Mouse (Mus musculus) heart, embryonic 12.5 days (tissue): ENCODE results near the gene Hid1. TPM values are rescaled to one million over a fixed set of nuclear protein-coding genes. Genes with fewer than 3 reads are reported as not detected.

Experiments
- ATAC-seq: fragments of 200-750 bp; cut with Nextera tagmentation; 2 replicates; pipeline ENCODE4 v1.8.0; 2017; ENCODE audit warnings: moderate TSS enrichment, moderate library complexity; ENCODE audit not compliant: insufficient number of reproducible peaks, low FRiP score
- H3K27ac ChIP-seq: fragments of 300-500 bp; sonication (generic); 2 replicates; pipeline ENCODE4 v1.5.1; 2016; ENCODE audit warnings: mild to moderate bottlenecking, moderate library complexity; ENCODE audit not compliant: poor library complexity, severe bottlenecking
- H3K27me3 ChIP-seq: fragments of 300-500 bp; sonication (generic); replicated peaks from 2 replicates; pipeline ENCODE4 v1.6.1; 2016; ENCODE audit warnings: mild to moderate bottlenecking, moderate library complexity
- H3K36me3 ChIP-seq: fragments of 300-500 bp; sonication (generic); 2 replicates; pipeline ENCODE4 v1.6.1; 2016; ENCODE audit warnings: mild to moderate bottlenecking, moderate library complexity
- H3K4me1 ChIP-seq: fragments of 300-500 bp; sonication (generic); replicated peaks from 2 replicates; pipeline ENCODE4 v1.6.1; 2016; ENCODE audit warnings: mild to moderate bottlenecking
- H3K4me2 ChIP-seq: fragments of 300-500 bp; sonication (generic); 2 replicates; pipeline ENCODE4 v1.6.1; 2016; ENCODE audit warnings: mild to moderate bottlenecking, moderate library complexity
- H3K4me3 ChIP-seq: fragments of 300-500 bp; sonication (generic); 2 replicates; pipeline ENCODE4 v1.5.1; 2016; ENCODE audit warnings: mild to moderate bottlenecking
- H3K9ac ChIP-seq: fragments of 300-500 bp; sonication (generic); 2 replicates; pipeline ENCODE4 v1.6.1; 2016; ENCODE audit warnings: mild to moderate bottlenecking, moderate library complexity
- H3K9me3 ChIP-seq: fragments of 300-500 bp; sonication (generic); replicated peaks from 2 replicates; pipeline ENCODE4 v1.6.1; 2016; ENCODE audit warnings: mild to moderate bottlenecking, moderate library complexity
- WGBS: fragments of 180-500 bp; shearing (Covaris S2); methylation state at CpG from one replicate; pipeline ENCODE4 v1.1.7; 2016; 5-methylcytosine and 5-hydroxymethylcytosine counted together
- polyA plus RNA-seq: library from polyadenylated mRNA; unstranded; fragments of >200 nt; fragmentation: Nextera tagmentation; extraction: Ambion mirVana; gene quantifications from 2 replicates; pipeline ENCODE4 v1.2.1, GENCODE M21; 2016

Gene Hid1
- polyA plus RNA-seq, 1 experiment from 2014 or later: 6.0 TPM

DNA sequence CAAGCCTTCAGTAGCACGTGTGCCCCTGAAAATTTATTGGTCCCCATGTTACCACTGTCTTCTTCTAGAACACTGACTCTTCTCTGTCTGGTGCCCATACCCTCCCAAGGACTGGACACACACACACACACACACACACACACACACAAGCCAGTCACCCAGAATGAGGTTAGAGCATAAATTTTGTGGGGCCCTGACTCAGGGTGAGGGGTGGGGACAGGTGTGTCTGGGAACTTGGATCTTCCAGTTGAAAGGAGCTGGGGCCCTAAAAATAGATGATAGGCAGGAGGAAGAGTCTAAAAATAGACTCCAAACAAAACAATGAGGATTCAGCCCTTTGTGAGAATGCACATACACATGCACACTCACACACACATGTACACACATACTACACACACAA, 58.8 kb downstream of the Hid1 start:
- H3K4me3 ChIP-seq: no peak overlapping the region
- 67% methylated on average over 1 of the region's 1 CpGs for WGBS
- H3K9me3 ChIP-seq: no peaks in the 10 kb centered on the region
- no peak overlapping the region for H3K4me2 ChIP-seq
- no peak overlapping the region for H3K27ac ChIP-seq
- peaks cover 15% of the 10 kb centered on the region for H3K4me1 ChIP-seq
- no peak for ATAC-seq
- H3K36me3 ChIP-seq: no peaks in the 10 kb centered on the region
- peaks cover 52% of the 10 kb centered on the region for H3K27me3 ChIP-seq
- H3K9ac ChIP-seq: no peak overlapping the region

DNA sequence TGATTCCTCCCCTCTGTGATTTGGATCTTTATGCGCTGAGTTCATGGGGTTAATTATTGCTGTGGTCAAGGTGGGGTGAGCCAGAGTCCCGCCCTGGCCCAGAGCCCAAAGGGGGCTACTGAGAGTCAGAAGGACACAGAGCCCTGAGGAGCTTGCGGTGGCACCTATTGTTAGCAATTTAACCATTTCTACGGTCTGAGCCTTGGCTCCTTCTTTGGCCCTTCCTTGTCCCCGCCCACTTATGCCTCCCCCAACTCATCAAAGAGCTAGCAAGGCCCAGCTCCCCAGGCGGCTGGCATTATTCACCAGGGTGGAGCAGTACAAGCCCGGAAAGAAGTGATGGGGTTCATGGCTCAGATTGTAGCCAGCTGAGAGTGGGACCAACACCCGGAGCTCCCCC, 60.7 kb downstream of the Hid1 start, which contains the start of gene Otop2:
Otop2 (plus strand) TSS at position 301 of the 400 bp plus-strand sequence.
- peaks cover 15% of the 10 kb centered on the region for H3K4me1 ChIP-seq
- ATAC-seq: no peak
- H3K9me3 ChIP-seq: no peaks in the 10 kb centered on the region
- no peaks in the 10 kb centered on the region for H3K36me3 ChIP-seq
- WGBS: 34% methylated on average over 8 of the region's 8 CpGs
- H3K27ac ChIP-seq: no peak within 1 kb of the TSS
- H3K4me3 ChIP-seq: no peak within 1 kb of the TSS
- no peak within 1 kb of the TSS for H3K9ac ChIP-seq
- H3K4me2 ChIP-seq: no peak within 1 kb of the TSS
- peaks cover 33% of the 10 kb centered on the region for H3K27me3 ChIP-seq

DNA sequence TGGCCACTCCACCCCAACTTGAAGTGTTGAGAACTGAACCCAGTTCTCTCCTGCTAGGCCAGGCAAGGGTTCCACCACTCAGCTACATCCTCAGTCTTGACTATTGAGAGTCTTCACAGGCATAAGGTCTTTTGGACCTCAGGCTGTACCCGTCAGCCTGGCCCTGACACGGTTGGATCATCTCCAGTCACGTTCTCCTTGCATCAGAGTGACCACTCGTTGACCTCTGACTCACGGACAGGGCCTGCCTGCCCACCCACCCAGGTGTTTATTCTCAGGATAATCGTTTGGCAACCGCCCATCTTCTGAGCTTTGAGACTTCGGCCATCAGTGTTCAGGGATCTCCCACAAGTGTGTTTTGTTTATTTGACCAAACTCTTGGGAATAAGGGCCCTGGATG, 64.4 kb downstream of the Hid1 start:
- H3K27me3 ChIP-seq: peaks cover 36% of the 10 kb centered on the region
- no peak overlapping the region for H3K9ac ChIP-seq
- no peak for ATAC-seq
- peaks cover under 1% of the 10 kb centered on the region for H3K4me1 ChIP-seq
- 0 out of 2 replicates have a peak, but pooled peaks cover 4% of the 10 kb centered on the region for H3K9me3 ChIP-seq
- H3K4me2 ChIP-seq: no peak overlapping the region
- H3K27ac ChIP-seq: no peak overlapping the region
- H3K4me3 ChIP-seq: no peak overlapping the region
- WGBS: 57% methylated on average over 8 of the region's 8 CpGs
- H3K36me3 ChIP-seq: no peaks in the 10 kb centered on the region

DNA sequence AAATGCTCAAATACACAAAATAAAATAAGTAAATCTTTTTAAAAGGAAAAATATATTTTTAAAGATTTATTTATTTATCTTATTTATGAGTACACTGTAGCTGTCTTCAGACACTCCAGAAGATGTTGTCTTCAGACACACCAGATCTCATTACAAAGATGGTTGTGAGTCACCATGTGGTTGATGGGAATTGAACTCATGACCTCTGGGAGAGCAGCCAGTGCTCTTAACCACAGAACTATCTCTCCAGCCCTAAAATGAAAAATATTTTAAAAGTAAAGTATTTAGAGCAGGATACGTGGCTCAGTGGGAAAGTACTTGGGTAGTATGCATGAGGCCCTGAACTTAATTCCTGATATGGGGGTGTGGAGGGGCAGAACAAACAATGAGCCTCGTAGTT, 66.2 kb downstream of the Hid1 start:
- 78% methylated on average over 2 of the region's 2 CpGs for WGBS
- Histone ChIP-seq H3K27ac (no peak overlapping the region), H3K36me3 (no peaks in the 10 kb centered on the region), H3K27me3 (peaks cover 40% of the 10 kb centered on the region), H3K9ac (no peak overlapping the region), H3K4me2 (no peak overlapping the region), H3K4me1 (peaks cover 8% of the 10 kb centered on the region; the same call in 1 of the 2 replicates), H3K9me3 (0 out of 2 replicates have a peak, but pooled peaks cover 4% of the 10 kb centered on the region), H3K4me3 (no peak overlapping the region)
- ATAC-seq: no peak

DNA sequence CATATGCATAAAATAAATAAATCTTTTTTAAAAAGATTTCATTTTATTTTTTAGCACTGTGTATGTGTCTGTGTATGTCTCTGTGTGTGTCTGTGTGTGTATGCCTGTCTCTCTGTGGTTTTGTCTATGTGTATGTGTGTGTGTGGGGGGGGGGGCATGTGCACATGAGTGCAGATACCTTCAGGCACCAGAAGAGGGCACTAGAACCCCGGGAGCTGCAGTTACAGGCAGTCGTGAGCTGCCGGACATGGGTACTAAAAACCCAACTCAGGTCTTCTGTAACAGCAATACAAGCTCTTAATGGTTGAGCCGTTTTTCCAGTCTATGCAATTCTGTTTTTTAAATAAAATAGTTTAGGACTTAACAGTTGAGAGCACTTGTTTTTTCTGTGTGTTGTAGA, 66.8 kb downstream of the Hid1 start:
- no peak overlapping the region for H3K4me3 ChIP-seq
- H3K27ac ChIP-seq: no peak overlapping the region
- 84% methylated on average over 4 of the region's 4 CpGs for WGBS
- ATAC-seq: no peak
- H3K9ac ChIP-seq: no peak overlapping the region
- no peaks in the 10 kb centered on the region for H3K36me3 ChIP-seq
- peaks cover 8% of the 10 kb centered on the region; the same call in 1 of the 2 replicates for H3K4me1 ChIP-seq
- peaks cover 46% of the 10 kb centered on the region for H3K27me3 ChIP-seq
- 0 out of 2 replicates have a peak, but pooled peaks cover 4% of the 10 kb centered on the region for H3K9me3 ChIP-seq
- H3K4me2 ChIP-seq: no peak overlapping the region

DNA sequence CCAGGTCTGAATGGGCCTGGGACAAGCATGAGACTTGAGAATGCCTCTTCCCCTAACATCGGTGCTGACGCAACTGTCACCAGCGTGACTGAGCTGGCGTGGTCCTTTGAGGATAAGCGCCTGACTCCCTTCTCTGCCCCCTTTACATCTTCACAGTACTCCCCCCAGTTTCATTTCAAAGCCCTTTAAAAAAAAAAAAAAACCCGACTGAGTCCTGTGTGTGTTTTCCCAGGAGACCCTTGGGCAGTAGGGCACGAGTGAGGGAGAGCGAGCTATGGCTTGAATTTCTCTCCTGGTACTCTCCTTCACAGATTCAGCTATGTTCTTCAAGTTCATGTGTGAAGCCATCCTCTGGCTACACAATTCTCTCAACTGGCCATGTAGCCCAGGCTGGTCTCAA, 69.4 kb downstream of the Hid1 start:
- Histone ChIP-seq H3K27me3 (peaks cover 43% of the 10 kb centered on the region), H3K36me3 (no peaks in the 10 kb centered on the region), H3K4me1 (peaks cover 8% of the 10 kb centered on the region; the same call in 1 of the 2 replicates), H3K27ac (no peak overlapping the region), H3K9ac (no peak overlapping the region), H3K9me3 (0 out of 2 replicates have a peak, but pooled peaks cover 4% of the 10 kb centered on the region), H3K4me2 (0 out of 2 replicates have a peak overlapping the region, but pooled peaks have one; percentile 80), H3K4me3 (no peak overlapping the region)
- no peak for ATAC-seq
- 61% methylated on average over 8 of the region's 8 CpGs for WGBS

Other genes with a start within 250 kb of the Hid1 start
- gene Cd300lf, start 233.8 kb downstream of the Hid1 start, polyA plus RNA-seq: 0.09 and 0.10 TPM in 2 replicates
- gene Slc9a3r1, start 204.4 kb downstream of the Hid1 start, polyA plus RNA-seq: 21.0 and 22.2 TPM in 2 replicates
- gene Tmem104, start 180.3 kb downstream of the Hid1 start, polyA plus RNA-seq: 8.4 TPM in 2 replicates
- gene Nat9, start 179.9 kb downstream of the Hid1 start, polyA plus RNA-seq: 13.1 and 13.3 TPM in 2 replicates
- gene Grin2c, start 100.5 kb downstream of the Hid1 start, polyA plus RNA-seq: 0.15 and 0.21 TPM in 2 replicates
- 11.3 and 12.3 TPM in 2 replicates for gene Fdxr, start 90.7 kb downstream of the Hid1 start, polyA plus RNA-seq
- 0.51 and 0.86 TPM in 2 replicates for gene Fads6, start 70.1 kb downstream of the Hid1 start, polyA plus RNA-seq
- gene Otop2, start 60.6 kb downstream of the Hid1 start, polyA plus RNA-seq: not detected in 2 replicates
- gene Ush1g, start 45.7 kb downstream of the Hid1 start, polyA plus RNA-seq: 0.06 and 0.08 TPM in 2 replicates
- gene Otop3, start 33.0 kb downstream of the Hid1 start, polyA plus RNA-seq: not detected in 2 replicates
- gene Cdr2l, start 14.2 kb upstream of the Hid1 start, polyA plus RNA-seq: 9.0 and 9.5 TPM in 2 replicates
- gene Mrpl58, start 36.0 kb upstream of the Hid1 start, polyA plus RNA-seq: 156 and 162 TPM in 2 replicates
- 1,576 and 1,627 TPM in 2 replicates for gene Atp5h, start 52.2 kb upstream of the Hid1 start, polyA plus RNA-seq
- 16.0 and 17.5 TPM in 2 replicates for gene Kctd2, start 52.4 kb upstream of the Hid1 start, polyA plus RNA-seq
- gene Trim80, start 72.8 kb upstream of the Hid1 start, polyA plus RNA-seq: 0.19 and 0.35 TPM in 2 replicates
- 0.17 TPM in 1 of 2 replicates, not detected in the other for gene Slc16a5, start 94.7 kb upstream of the Hid1 start, polyA plus RNA-seq
- 5.8 and 6.4 TPM in 2 replicates for gene Armc7, start 107.9 kb upstream of the Hid1 start, polyA plus RNA-seq
- gene Nt5c, start 124.1 kb upstream of the Hid1 start, polyA plus RNA-seq: 56.2 and 58.2 TPM in 2 replicates
- gene Jpt1, start 146.6 kb upstream of the Hid1 start, polyA plus RNA-seq: 413 and 440 TPM in 2 replicates
- gene Sumo2, start 168.5 kb upstream of the Hid1 start, polyA plus RNA-seq: 673 and 675 TPM in 2 replicates
- gene Nup85, start 196.7 kb upstream of the Hid1 start, polyA plus RNA-seq: 117 and 132 TPM in 2 replicates
- gene Mrps7, start 236.2 kb upstream of the Hid1 start, polyA plus RNA-seq: 90.4 and 95.4 TPM in 2 replicates
- 19.2 and 21.9 TPM in 2 replicates for gene Gga3, start 236.3 kb upstream of the Hid1 start, polyA plus RNA-seq
- gene Mif4gd, start 245.2 kb upstream of the Hid1 start, polyA plus RNA-seq: 20.9 and 22.0 TPM in 2 replicates